Mouse (Mus musculus): Measurements from ENCODE around the gene Ripor2.

DNA sequence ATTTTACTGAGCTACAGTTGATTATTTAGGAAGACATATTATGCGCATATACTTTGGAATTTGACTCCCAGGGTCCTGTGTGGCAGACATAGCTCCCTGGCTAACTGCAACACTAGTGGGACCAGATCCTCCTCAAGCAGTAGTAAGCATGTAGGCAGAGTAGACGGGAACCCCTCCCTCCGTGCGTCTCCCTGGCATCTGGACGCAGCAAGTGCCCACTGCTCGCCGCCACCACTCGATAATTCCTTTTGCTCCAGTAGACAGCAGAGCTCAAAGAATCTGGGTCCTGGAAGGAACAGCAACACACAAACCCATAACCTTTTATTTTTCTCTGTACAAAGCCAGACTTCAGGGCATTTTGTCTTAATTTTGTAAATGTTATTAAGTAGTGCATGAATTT lies 17.3 kb upstream of the Ripor2 start:
- TF ChIP-seq POLR2A (IDR thresholded peaks at IDR 0.05; ENCODE audit: borderline replicate concordance, control insufficient read depth, low read depth, low read length) (no peak), CTCF (IDR thresholded peaks at IDR 0.05; ENCODE audit: control insufficient read depth, insufficient read depth, low read length) (no peak)

Data from bone marrow, adult 2 months (tissue).